Mouse (Mus musculus): Measurements from ENCODE around the gene Nupl1. TPM values are rescaled to one million over a fixed set of nuclear protein-coding genes. Genes with fewer than 3 reads are reported as not detected.

Nupl1 gene
- polyA plus RNA-seq, 1 experiment: not detected

- no peaks in the 10 kb centered on the region for H3K36me3 ChIP-seq (ENCODE audit: control insufficient read depth, insufficient read depth)
- H3K4me3 ChIP-seq (ENCODE audit: insufficient read depth, poor library complexity, severe bottlenecking): no peak overlapping the region
- H3K27me3 ChIP-seq (ENCODE audit: control insufficient read depth, insufficient read depth, insufficient read length): peaks cover 44% of the 10 kb centered on the region
- H3K79me2 ChIP-seq (ENCODE audit: control insufficient read depth, insufficient read depth): no peaks in the 10 kb centered on the region
- H3ac ChIP-seq (ENCODE audit: control insufficient read depth, insufficient read length, low read depth): no peak overlapping the region
- TF ChIP-seq MAX (IDR thresholded peaks at IDR 0.05): no peak
- no peak for TF ChIP-seq MYOG (IDR thresholded peaks at IDR 0.05; ENCODE audit: control insufficient read depth, extremely low read depth, insufficient read length)
- no peaks in the 10 kb centered on the region for H3K79me3 ChIP-seq (ENCODE audit: low read depth)
Observed at GRCm38 (mm10) chr14:60178571-60178955, 72.7 kb downstream of the Nupl1 start.

GRCm38 (mm10) chr14:60177614-60178570, 73.3 kb downstream of the Nupl1 start:
- H3ac ChIP-seq (ENCODE audit: control insufficient read depth, insufficient read length, low read depth): no peak overlapping the region
- H3K27me3 ChIP-seq (ENCODE audit: control insufficient read depth, insufficient read depth, insufficient read length): peaks cover 44% of the 10 kb centered on the region
- no peaks in the 10 kb centered on the region for H3K79me3 ChIP-seq (ENCODE audit: low read depth)
- H3K4me3 ChIP-seq (ENCODE audit: insufficient read depth, poor library complexity, severe bottlenecking): no peak overlapping the region
- H3K36me3 ChIP-seq (ENCODE audit: control insufficient read depth, insufficient read depth): no peaks in the 10 kb centered on the region
- no peaks in the 10 kb centered on the region for H3K79me2 ChIP-seq (ENCODE audit: control insufficient read depth, insufficient read depth)
- TF ChIP-seq CEBPB (IDR thresholded peaks at IDR 0.05; ENCODE audit: low read depth) (no peak), USF1 (IDR thresholded peaks at IDR 0.05; ENCODE audit: low read depth) (no peak), MYOD1 (IDR thresholded peaks at IDR 0.05; ENCODE audit: control insufficient read depth, insufficient read length, low read depth) (no peak), CTCF (IDR thresholded peaks at IDR 0.05; ENCODE audit: control insufficient read depth, insufficient read depth, insufficient read length) (no peak), MYOG (IDR thresholded peaks at IDR 0.05; ENCODE audit: control insufficient read depth, extremely low read depth, insufficient read length) (no peak), FOSL1 (IDR thresholded peaks at IDR 0.05; ENCODE audit: insufficient read depth, low read length, poor library complexity, severe bottlenecking) (no peak), MAX (IDR thresholded peaks at IDR 0.05) (no peak)

- Histone ChIP-seq H3K36me3 (ENCODE audit: control insufficient read depth, insufficient read depth) (no peaks in the 10 kb centered on the region), H3ac (ENCODE audit: control insufficient read depth, insufficient read length, low read depth) (no peak overlapping the region), H3K27me3 (ENCODE audit: control insufficient read depth, insufficient read depth, insufficient read length) (peaks cover 49% of the 10 kb centered on the region), H3K79me2 (ENCODE audit: control insufficient read depth, insufficient read depth) (no peaks in the 10 kb centered on the region), H3K79me3 (ENCODE audit: low read depth) (no peaks in the 10 kb centered on the region), H3K4me3 (ENCODE audit: insufficient read depth, poor library complexity, severe bottlenecking) (no peak overlapping the region)
- TF ChIP-seq MYOD1 (IDR thresholded peaks at IDR 0.05; ENCODE audit: control insufficient read depth, insufficient read length, low read depth) (no peak), FOSL1 (IDR thresholded peaks at IDR 0.05; ENCODE audit: insufficient read depth, low read length, poor library complexity, severe bottlenecking) (no peak), CTCF (IDR thresholded peaks at IDR 0.05; ENCODE audit: control insufficient read depth, insufficient read depth, insufficient read length) (no peak), USF1 (IDR thresholded peaks at IDR 0.05; ENCODE audit: low read depth) (no peak), CEBPB (IDR thresholded peaks at IDR 0.05; ENCODE audit: low read depth) (no peak), MYOG (IDR thresholded peaks at IDR 0.05; ENCODE audit: control insufficient read depth, extremely low read depth, insufficient read length) (no peak), MAX (IDR thresholded peaks at IDR 0.05) (no peak)
Observed at GRCm38 (mm10) chr14:60176891-60177613, 74.2 kb downstream of the Nupl1 start.

GRCm38 (mm10) chr14:60176469-60176890, 74.8 kb downstream of the Nupl1 start:
- no peak overlapping the region for H3ac ChIP-seq (ENCODE audit: control insufficient read depth, insufficient read length, low read depth)
- H3K79me2 ChIP-seq (ENCODE audit: control insufficient read depth, insufficient read depth): no peaks in the 10 kb centered on the region
- no peaks in the 10 kb centered on the region for H3K79me3 ChIP-seq (ENCODE audit: low read depth)
- no peak overlapping the region for H3K4me3 ChIP-seq (ENCODE audit: insufficient read depth, poor library complexity, severe bottlenecking)
- H3K27me3 ChIP-seq (ENCODE audit: control insufficient read depth, insufficient read depth, insufficient read length): peaks cover 49% of the 10 kb centered on the region
- TF ChIP-seq CEBPB (IDR thresholded peaks at IDR 0.05; ENCODE audit: low read depth) (no peak), CTCF (IDR thresholded peaks at IDR 0.05; ENCODE audit: control insufficient read depth, insufficient read depth, insufficient read length) (no peak), MYOD1 (IDR thresholded peaks at IDR 0.05; ENCODE audit: control insufficient read depth, insufficient read length, low read depth) (no peak), MAX (IDR thresholded peaks at IDR 0.05) (no peak), FOSL1 (IDR thresholded peaks at IDR 0.05; ENCODE audit: insufficient read depth, low read length, poor library complexity, severe bottlenecking) (no peak), MYOG (IDR thresholded peaks at IDR 0.05; ENCODE audit: control insufficient read depth, extremely low read depth, insufficient read length) (no peak), USF1 (IDR thresholded peaks at IDR 0.05; ENCODE audit: low read depth) (no peak)
- H3K36me3 ChIP-seq (ENCODE audit: control insufficient read depth, insufficient read depth): no peaks in the 10 kb centered on the region

- H3K79me3 ChIP-seq (ENCODE audit: low read depth): no peaks in the 10 kb centered on the region
- no peak overlapping the region for H3K4me3 ChIP-seq (ENCODE audit: insufficient read depth, poor library complexity, severe bottlenecking)
- no peaks in the 10 kb centered on the region for H3K36me3 ChIP-seq (ENCODE audit: control insufficient read depth, insufficient read depth)
- H3K79me2 ChIP-seq (ENCODE audit: control insufficient read depth, insufficient read depth): no peaks in the 10 kb centered on the region
- no peak for TF ChIP-seq USF1 (IDR thresholded peaks at IDR 0.05; ENCODE audit: low read depth)
- no peak for TF ChIP-seq MYOG (IDR thresholded peaks at IDR 0.05; ENCODE audit: control insufficient read depth, extremely low read depth, insufficient read length)
- TF ChIP-seq MAX (IDR thresholded peaks at IDR 0.05): no peak
- no peak for TF ChIP-seq FOSL1 (IDR thresholded peaks at IDR 0.05; ENCODE audit: insufficient read depth, low read length, poor library complexity, severe bottlenecking)
- no peak for TF ChIP-seq CEBPB (IDR thresholded peaks at IDR 0.05; ENCODE audit: low read depth)
- no peak for TF ChIP-seq CTCF (IDR thresholded peaks at IDR 0.05; ENCODE audit: control insufficient read depth, insufficient read depth, insufficient read length)
- TF ChIP-seq MYOD1 (IDR thresholded peaks at IDR 0.05; ENCODE audit: control insufficient read depth, insufficient read length, low read depth): no peak
- peaks cover 39% of the 10 kb centered on the region for H3K27me3 ChIP-seq (ENCODE audit: control insufficient read depth, insufficient read depth, insufficient read length)
- H3ac ChIP-seq (ENCODE audit: control insufficient read depth, insufficient read length, low read depth): no peak overlapping the region
Observed at GRCm38 (mm10) chr14:60172286-60173055, 78.8 kb downstream of the Nupl1 start.
